Mouse (Mus musculus) liver, embryonic 14.5 days (tissue): Measurements from ENCODE around the gene Reln.

ENCODE experiments used
- CTCF ChIP-seq: IDR thresholded peaks from 2 replicates; pipeline ENCODE4 v1.5.1; 2016; ENCODE audit warnings: antibody characterized with exemption, low read depth, control low read depth
- EP300 ChIP-seq: IDR thresholded peaks from 2 replicates; pipeline ENCODE4 v1.6.1; 2016; ENCODE audit warnings: antibody characterized with exemption, low read depth

GRCm38 (mm10) chr5:22323801-22324200 lies 20.7 kb downstream of the Reln start:
- TF ChIP-seq EP300 (no peak), CTCF (no peak)
